Mouse (Mus musculus): ENCODE measurements around the gene Ccdc96. TPM values are rescaled to one million over a fixed set of nuclear protein-coding genes. Genes with fewer than 3 reads are reported as not detected.

Ccdc96 gene
- polyA plus RNA-seq, 1 experiment = 0.25 TPM

DNA sequence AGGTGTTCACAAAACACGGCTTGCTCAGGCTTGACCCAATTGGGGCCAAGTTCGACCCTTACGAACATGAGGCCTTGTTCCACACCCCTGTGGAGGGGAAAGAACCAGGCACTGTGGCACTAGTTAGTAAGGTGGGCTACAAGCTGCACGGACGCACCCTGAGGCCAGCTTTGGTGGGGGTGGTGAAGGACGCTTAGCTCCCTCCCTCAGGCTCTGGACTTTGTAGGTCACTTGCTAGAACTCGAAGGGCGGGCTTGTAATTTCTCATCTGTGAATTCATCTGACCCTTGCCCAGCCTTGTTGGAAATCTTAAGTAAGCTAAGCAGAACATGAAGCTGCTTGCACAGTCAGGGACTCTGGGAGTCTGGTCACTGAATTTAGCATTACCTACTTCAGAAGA, 13.2 kb upstream of the Ccdc96 start:
- Histone ChIP-seq H3K4me1 (ENCODE audit: control insufficient read depth, insufficient read depth, low read length) (no peaks in the 10 kb centered on the region), H3K4me3 (ENCODE audit: insufficient read depth, low read length) (no peak overlapping the region), H3K27ac (ENCODE audit: insufficient read depth, low read length) (no peak overlapping the region)
- no peak for TF ChIP-seq POLR2A (IDR thresholded peaks at IDR 0.05; ENCODE audit: low read depth, low read length)
- no peak for TF ChIP-seq CTCF (IDR thresholded peaks at IDR 0.05; ENCODE audit: borderline replicate concordance, insufficient read depth, low read length)

GRCm38 (mm10) chr5:36472876-36473655, 11.3 kb upstream of the Ccdc96 start:
- no peak overlapping the region for H3K27ac ChIP-seq (ENCODE audit: insufficient read depth, low read length)
- TF ChIP-seq CTCF (IDR thresholded peaks at IDR 0.05; ENCODE audit: borderline replicate concordance, insufficient read depth, low read length) (no peak), POLR2A (IDR thresholded peaks at IDR 0.05; ENCODE audit: low read depth, low read length) (no peak)
- no peak overlapping the region for H3K4me3 ChIP-seq (ENCODE audit: insufficient read depth, low read length)
- H3K4me1 ChIP-seq (ENCODE audit: control insufficient read depth, insufficient read depth, low read length) = no peaks in the 10 kb centered on the region

DNA sequence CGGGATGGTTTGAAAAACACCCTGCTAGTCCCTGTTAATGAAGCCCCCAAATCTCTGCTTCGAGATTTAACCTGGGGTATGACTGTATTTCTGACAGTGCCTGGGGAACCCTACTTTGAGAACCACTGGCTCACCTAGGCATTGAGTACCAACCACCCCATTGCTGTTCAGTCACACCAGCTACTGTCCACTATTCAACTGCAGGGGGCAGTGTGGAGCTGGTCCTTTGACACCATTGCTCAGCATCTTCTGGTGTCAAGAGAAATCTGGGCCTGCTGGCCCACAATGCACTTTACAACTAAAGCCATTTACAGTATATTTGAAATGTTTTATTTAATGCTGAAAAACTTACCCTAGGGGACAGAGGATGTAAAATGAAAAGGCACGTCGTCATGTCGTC, 10.1 kb upstream of the Ccdc96 start:
- Histone ChIP-seq H3K4me3 (ENCODE audit: insufficient read depth, low read length) (no peak overlapping the region), H3K4me1 (ENCODE audit: control insufficient read depth, insufficient read depth, low read length) (no peaks in the 10 kb centered on the region), H3K27ac (ENCODE audit: insufficient read depth, low read length) (no peak overlapping the region)
- TF ChIP-seq CTCF (IDR thresholded peaks at IDR 0.05; ENCODE audit: borderline replicate concordance, insufficient read depth, low read length) = peak; percentile 65; the same call in 1 of the 2 replicates
- TF ChIP-seq POLR2A (IDR thresholded peaks at IDR 0.05; ENCODE audit: low read depth, low read length) = no peak

- no peak overlapping the region for H3K27ac ChIP-seq (ENCODE audit: insufficient read depth, low read length)
- no peak overlapping the region for H3K4me3 ChIP-seq (ENCODE audit: insufficient read depth, low read length)
- peaks cover 4% of the 10 kb centered on the region for H3K4me1 ChIP-seq (ENCODE audit: control insufficient read depth, insufficient read depth, low read length)
- TF ChIP-seq POLR2A (IDR thresholded peaks at IDR 0.05; ENCODE audit: low read depth, low read length) = no peak
- no peak for TF ChIP-seq CTCF (IDR thresholded peaks at IDR 0.05; ENCODE audit: borderline replicate concordance, insufficient read depth, low read length)
Measured at GRCm38 (mm10) chr5:36477486-36477885, 6.9 kb upstream of the Ccdc96 start.

GRCm38 (mm10) chr5:36478540-36479420, 5.6 kb upstream of the Ccdc96 start:
- H3K27ac ChIP-seq (ENCODE audit: insufficient read depth, low read length) = no peak overlapping the region
- H3K4me3 ChIP-seq (ENCODE audit: insufficient read depth, low read length) = no peak overlapping the region
- TF ChIP-seq CTCF (IDR thresholded peaks at IDR 0.05; ENCODE audit: borderline replicate concordance, insufficient read depth, low read length) (no peak), POLR2A (IDR thresholded peaks at IDR 0.05; ENCODE audit: low read depth, low read length) (no peak)
- H3K4me1 ChIP-seq (ENCODE audit: control insufficient read depth, insufficient read depth, low read length) = peaks cover 6% of the 10 kb centered on the region

DNA sequence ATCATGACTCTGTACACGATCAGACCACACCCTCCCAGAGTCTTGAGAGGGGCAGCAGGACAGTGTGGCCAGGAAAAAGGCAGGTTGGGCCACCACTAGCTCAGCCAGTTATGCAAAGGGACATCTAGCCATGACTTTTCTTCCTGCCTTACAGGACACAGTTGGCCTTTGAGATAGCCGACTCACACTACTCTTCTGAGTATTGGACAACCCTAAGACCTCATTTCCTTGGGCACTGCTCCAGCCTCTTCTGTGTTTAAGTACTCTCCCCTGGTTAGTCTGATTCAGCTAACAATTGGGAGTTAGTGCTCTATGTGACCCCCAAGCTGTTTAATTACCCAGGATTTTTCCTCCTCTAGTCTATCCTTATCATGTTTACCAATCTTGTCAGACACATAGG, 4.7 kb upstream of the Ccdc96 start:
- Histone ChIP-seq H3K4me1 (ENCODE audit: control insufficient read depth, insufficient read depth, low read length) (peaks cover 6% of the 10 kb centered on the region), H3K4me3 (ENCODE audit: insufficient read depth, low read length) (no peak overlapping the region), H3K27ac (ENCODE audit: insufficient read depth, low read length) (no peak overlapping the region)
- no peak for TF ChIP-seq POLR2A (IDR thresholded peaks at IDR 0.05; ENCODE audit: low read depth, low read length)
- TF ChIP-seq CTCF (IDR thresholded peaks at IDR 0.05; ENCODE audit: borderline replicate concordance, insufficient read depth, low read length) = no peak

DNA sequence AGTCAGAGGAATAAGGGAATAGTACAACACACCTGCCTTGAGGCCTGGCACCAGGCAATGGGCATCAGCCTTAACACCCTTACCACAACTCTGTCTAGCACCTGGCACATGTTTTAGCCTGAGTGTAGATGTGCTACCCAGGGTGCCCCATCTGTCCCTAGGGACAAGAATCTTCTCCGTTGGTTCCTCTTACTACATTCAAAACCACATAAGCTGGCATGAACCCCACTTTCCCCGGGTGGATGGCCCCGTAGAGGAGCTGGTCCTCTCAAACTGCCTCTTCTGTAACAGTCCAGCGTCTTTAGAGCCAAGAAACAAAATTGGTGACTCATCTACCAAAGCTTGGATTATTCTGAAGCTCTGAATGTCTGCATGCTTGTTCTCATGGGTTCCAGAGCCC, 4.0 kb upstream of the Ccdc96 start:
- no peak overlapping the region for H3K4me3 ChIP-seq (ENCODE audit: insufficient read depth, low read length)
- TF ChIP-seq POLR2A (IDR thresholded peaks at IDR 0.05; ENCODE audit: low read depth, low read length) (no peak), CTCF (IDR thresholded peaks at IDR 0.05; ENCODE audit: borderline replicate concordance, insufficient read depth, low read length) (no peak)
- H3K27ac ChIP-seq (ENCODE audit: insufficient read depth, low read length) = no peak overlapping the region
- H3K4me1 ChIP-seq (ENCODE audit: control insufficient read depth, insufficient read depth, low read length) = peaks cover 10% of the 10 kb centered on the region

DNA sequence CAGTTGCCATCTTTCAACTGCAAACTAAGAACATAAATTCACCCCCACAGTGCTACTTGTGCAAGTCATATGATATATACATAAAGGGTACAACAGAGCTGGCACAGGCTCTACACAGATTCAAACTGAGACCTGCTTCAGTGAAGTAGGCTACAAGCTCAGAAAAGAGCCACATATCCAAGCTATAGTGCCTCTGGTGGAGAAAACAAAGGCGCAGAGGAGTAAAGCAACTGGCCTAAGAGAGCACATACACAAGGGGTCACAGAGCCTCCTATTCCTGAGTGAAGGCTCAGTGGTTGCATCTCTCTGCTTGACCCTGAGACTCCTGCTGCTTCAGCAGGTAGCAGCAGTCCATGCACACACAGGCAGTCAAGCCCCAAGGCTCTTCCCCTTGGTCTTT, 3.3 kb upstream of the Ccdc96 start:
- TF ChIP-seq POLR2A (IDR thresholded peaks at IDR 0.05; ENCODE audit: low read depth, low read length) = no peak
- TF ChIP-seq CTCF (IDR thresholded peaks at IDR 0.05; ENCODE audit: borderline replicate concordance, insufficient read depth, low read length) = no peak
- Histone ChIP-seq H3K4me3 (ENCODE audit: insufficient read depth, low read length) (no peak overlapping the region), H3K4me1 (ENCODE audit: control insufficient read depth, insufficient read depth, low read length) (peaks cover 10% of the 10 kb centered on the region), H3K27ac (ENCODE audit: insufficient read depth, low read length) (no peak overlapping the region)

DNA sequence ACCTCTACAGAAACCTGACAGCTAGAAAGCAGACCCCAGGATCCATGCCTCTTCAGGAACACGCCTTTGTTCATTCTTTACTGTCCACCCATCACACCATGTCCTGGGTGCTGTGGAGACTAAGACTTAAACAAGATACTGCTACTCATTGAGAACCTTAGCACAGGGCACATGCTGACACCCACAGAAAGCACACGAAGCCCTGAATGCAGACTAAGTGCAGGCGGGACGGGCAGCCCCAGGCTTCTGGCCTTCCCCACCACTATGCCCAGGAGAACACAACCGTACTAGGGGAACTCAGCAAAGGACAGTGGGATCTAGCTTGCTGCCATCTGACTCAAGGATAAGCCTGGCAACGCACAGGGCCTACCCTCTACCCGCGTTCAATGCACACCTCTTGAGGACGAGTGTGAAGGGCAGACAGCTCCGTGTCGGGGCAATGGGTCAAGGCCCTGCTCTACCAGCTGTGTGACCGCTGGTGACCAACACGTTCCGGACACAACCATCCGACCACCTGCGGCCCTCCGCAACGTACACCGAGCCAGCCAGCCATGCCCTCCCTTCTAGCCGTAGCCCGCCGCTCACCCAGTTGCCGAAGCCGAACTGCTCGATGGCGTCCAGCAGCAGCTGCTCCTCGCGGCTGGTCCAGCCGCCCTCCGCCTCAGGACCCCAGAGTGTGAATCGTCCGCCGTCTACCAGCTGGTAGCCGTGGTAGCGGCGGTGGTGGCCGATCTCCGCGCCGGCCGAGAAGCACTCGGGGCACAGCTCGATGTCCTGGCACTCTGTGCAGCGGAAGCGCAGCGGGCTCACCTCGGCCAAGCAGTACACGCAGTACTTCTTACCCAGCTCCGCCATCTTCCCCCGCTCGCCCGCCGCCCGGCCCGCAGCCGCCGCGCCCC, 936 bp upstream of the Ccdc96 start:
- no peak for TF ChIP-seq POLR2A (IDR thresholded peaks at IDR 0.05; ENCODE audit: low read depth, low read length)
- no peak for TF ChIP-seq CTCF (IDR thresholded peaks at IDR 0.05; ENCODE audit: borderline replicate concordance, insufficient read depth, low read length)
- H3K4me3 ChIP-seq (ENCODE audit: insufficient read depth, low read length) = peak overlapping the region; percentile 64
- H3K27ac ChIP-seq (ENCODE audit: insufficient read depth, low read length) = no peak overlapping the region
- peaks cover 10% of the 10 kb centered on the region for H3K4me1 ChIP-seq (ENCODE audit: control insufficient read depth, insufficient read depth, low read length)

Measured in embryonic fibroblast, embryonic 13.5 days (primary cell).